19 mouse cellular contexts compared by ENCODE assay signal in genomic region chr12:103150247-103150646, GRCm38 (mm10).
DNase-seq lines count a peak whose midpoint lies in the region; ATAC-seq and TF ChIP-seq lines count a peak whose summit lies in the region.
"Had no signal": no experiment of that assay in that cellular context is flagged by ENCODE, and none has a peak within 500 bp of the region (broad histone marks: within the 10 kb centered on the region; RNA-seq: fewer than 3 reads in every experiment).

No protein-coding gene starts in this region.

- WGBS in liver, adult 2 months, result 7% methylated on average over 2 of the region's 2 CpGs
- 53% methylated on average over 2 of the region's 2 CpGs for WGBS in liver, embryonic 12.5 days (ENCODE audit: insufficient replicate concordance)
- WGBS in liver, postnatal 0 days (ENCODE audit: insufficient replicate concordance), result 58% methylated on average over 2 of the region's 2 CpGs

- DNase-seq in liver, adult 2 months (ENCODE audit: extremely low read depth, low read depth, low spot score), result peak; percentile 97
- DNase-seq in liver, postnatal 0 days, result peak; percentile 55
- no peak for DNase-seq in liver
- DNase-seq: adrenal gland, adult 2 months; adrenal gland, adult 8-10 months; adrenal gland, postnatal 10 days; adrenal gland, postnatal 14 days; adrenal gland, postnatal 25 days; adrenal gland, postnatal 36 days; B cell, adult 2 months; cerebellum, adult 11 months; cerebellum, adult 11-12 months; cerebellum, adult 18-20 months had no signal

- no peaks in the 10 kb centered on the region for H3K79me2 ChIP-seq in liver, adult 2 months (ENCODE audit: control insufficient read depth, insufficient read depth, low read length)

- no peaks in the 10 kb centered on the region for H3K36me3 ChIP-seq in liver, adult 2 months (ENCODE audit: control insufficient read depth, insufficient read depth, low read length)
- no peaks in the 10 kb centered on the region for H3K36me3 ChIP-seq in liver, embryonic 12.5 days
- no peaks in the 10 kb centered on the region for H3K36me3 ChIP-seq in liver, postnatal 0 days (replicated peaks; ENCODE audit: insufficient read depth, low read length)
- H3K36me3 ChIP-seq: G1E had no signal

- H3K9ac ChIP-seq in liver, adult 2 months (ENCODE audit: low read depth, low read length), result no peak overlapping the region
- no peak overlapping the region for H3K9ac ChIP-seq in liver, embryonic 12.5 days
- H3K9ac ChIP-seq in liver, postnatal 0 days (replicated peaks), result no peak overlapping the region

- no peak overlapping the region for H3K27ac ChIP-seq in liver, adult 2 months (replicated peaks; ENCODE audit: insufficient read depth, low read depth, low read length)
- H3K27ac ChIP-seq in liver, embryonic 12.5 days, result no peak overlapping the region
- H3K27ac ChIP-seq in liver, postnatal 0 days (ENCODE audit: low read depth), result no peak overlapping the region

- no peak overlapping the region for H3K4me2 ChIP-seq in liver, embryonic 12.5 days
- H3K4me2 ChIP-seq in liver, postnatal 0 days (ENCODE audit: low read depth, low read length), result no peak overlapping the region

- no peaks in the 10 kb centered on the region for H3K9me3 ChIP-seq in liver, embryonic 12.5 days (replicated peaks)
- H3K9me3 ChIP-seq in liver, postnatal 0 days (ENCODE audit: low read length), result no peaks in the 10 kb centered on the region

- no peak for TF ChIP-seq CTCF in liver, adult 2 months (IDR thresholded peaks at IDR 0.05; ENCODE audit: low read depth, low read length)
- TF ChIP-seq CTCF in liver, postnatal 0 days (IDR thresholded peaks at IDR 0.05; ENCODE audit: low read depth), result no peak

- peak; percentile 58; the same call in 1 of the 2 replicates for TF ChIP-seq EP300 in liver, postnatal 0 days (IDR thresholded peaks at IDR 0.05; ENCODE audit: low read depth)

- H3K4me1 ChIP-seq in liver, adult 2 months (ENCODE audit: control insufficient read depth, insufficient read depth, low read length), result no peaks in the 10 kb centered on the region
- no peaks in the 10 kb centered on the region for H3K4me1 ChIP-seq in liver, embryonic 12.5 days
- H3K4me1 ChIP-seq in liver, postnatal 0 days (ENCODE audit: insufficient read depth), result no peaks in the 10 kb centered on the region

- no peak overlapping the region for H3K4me3 ChIP-seq in liver, adult 2 months (ENCODE audit: insufficient read depth, low read depth, low read length)
- H3K4me3 ChIP-seq in liver, embryonic 12.5 days, result no peak overlapping the region
- H3K4me3 ChIP-seq in liver, postnatal 0 days (ENCODE audit: low read depth, low read length), result no peak overlapping the region

- H3K27me3 ChIP-seq in liver, adult 2 months (ENCODE audit: control insufficient read depth, insufficient read depth, low read length), result no peaks in the 10 kb centered on the region
- no peaks in the 10 kb centered on the region for H3K27me3 ChIP-seq in liver, embryonic 12.5 days (replicated peaks)
- H3K27me3 ChIP-seq in liver, postnatal 0 days (ENCODE audit: insufficient read depth, low read length), result no peaks in the 10 kb centered on the region
- H3K27me3 ChIP-seq: CH12.LX, Patski had no signal

- no peak for ATAC-seq in liver, embryonic 12.5 days
- peak; percentile 99 for ATAC-seq in liver, postnatal 0 days
- ATAC-seq: activated CD4-positive, CD25-positive, alpha-beta regulatory T cell, adult 4 months; CD4-positive, CD25-positive, alpha-beta regulatory T cell, adult 4 months; Patski had no signal

- TF ChIP-seq POLR2A in liver, adult 2 months (IDR thresholded peaks at IDR 0.05; ENCODE audit: extremely low read depth, insufficient read depth, low read length), result no peak
